Mouse (Mus musculus) bone marrow macrophage, adult 2 months (primary cell): Measurements from ENCODE around the gene Yeats4.

Source experiments
- CTCF ChIP-seq: IDR thresholded peaks from 2 replicates; pipeline ENCODE4 v1.5.1; 2012; ENCODE audit warnings: low read depth, mild to moderate bottlenecking, low read length, moderate library complexity
- POLR2A ChIP-seq: IDR thresholded peaks from 2 replicates; pipeline ENCODE4 v1.6.1; 2012; ENCODE audit warnings: mild to moderate bottlenecking, low read depth, low read length, borderline replicate concordance

- no peak for TF ChIP-seq CTCF
- no peak for TF ChIP-seq POLR2A
Measured at GRCm38 (mm10) chr10:117208221-117208620, 16.1 kb downstream of the Yeats4 start.
